Mouse (Mus musculus): ENCODE measurements around the gene Hcn1.

Gene Hcn1

DNA sequence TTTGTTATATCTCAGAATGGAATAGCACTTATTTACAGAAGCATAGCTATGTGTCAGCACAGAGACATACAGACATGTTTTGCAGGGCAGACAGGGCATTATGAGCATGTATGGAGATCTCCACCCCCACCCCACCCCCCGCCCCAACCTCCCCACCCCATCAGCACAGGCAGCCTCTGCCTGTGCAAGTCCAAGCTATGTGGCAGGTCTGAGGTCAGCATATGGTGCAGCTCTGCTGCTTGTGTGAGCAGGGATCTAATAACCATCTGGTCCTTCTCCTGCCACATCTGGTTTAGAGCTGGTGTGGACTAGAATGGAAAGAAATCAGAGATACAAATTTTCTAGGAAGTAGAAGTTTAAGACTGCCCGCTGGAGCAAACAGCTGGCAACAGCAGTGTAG lies 424.4 kb downstream of the Hcn1 start:
- no peak for DNase-seq (ENCODE audit: low read depth)

- no peak for DNase-seq (ENCODE audit: low read depth)
Observed at GRCm38 (mm10) chr13:118027868-118028267, 425.7 kb downstream of the Hcn1 start.

DNA sequence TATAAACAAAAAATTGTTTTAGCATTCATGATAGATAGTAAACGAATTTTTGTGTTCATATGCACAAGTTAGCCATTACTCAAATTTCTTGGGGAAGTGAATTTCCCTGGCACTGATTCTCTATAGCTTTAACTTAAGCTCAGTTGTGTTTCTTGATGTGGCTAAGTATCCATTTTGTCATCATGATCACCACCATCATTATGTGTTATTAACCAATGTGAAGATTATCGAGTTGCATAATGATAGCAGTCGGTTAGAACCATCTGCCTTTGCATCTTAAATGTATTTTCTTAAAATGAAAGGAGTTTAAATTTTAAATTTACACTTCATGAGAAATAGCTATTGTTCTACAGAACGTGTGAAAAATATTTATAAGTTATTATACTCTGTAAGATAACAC lies 426.5 kb downstream of the Hcn1 start:
- DNase-seq (ENCODE audit: low read depth): no peak

DNA sequence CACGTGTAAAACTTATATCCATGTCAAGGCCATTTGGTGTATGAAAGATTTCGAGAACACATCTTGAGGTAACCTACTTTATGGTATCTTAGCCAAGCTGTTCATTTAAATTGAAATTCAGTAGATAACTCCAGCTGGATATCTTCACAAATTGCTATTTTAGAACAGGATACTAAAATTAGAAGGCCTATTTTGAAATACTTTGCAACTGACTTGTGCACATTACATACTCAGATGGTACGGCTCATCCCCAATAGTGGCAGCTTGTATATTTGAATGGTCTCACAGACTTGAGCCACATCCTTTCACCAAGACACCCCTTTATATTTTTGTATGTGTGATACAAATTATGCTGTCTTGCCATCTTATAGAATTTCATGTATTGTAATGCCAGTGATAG lies 427.5 kb downstream of the Hcn1 start:
- DNase-seq (ENCODE audit: low read depth): no peak

DNA sequence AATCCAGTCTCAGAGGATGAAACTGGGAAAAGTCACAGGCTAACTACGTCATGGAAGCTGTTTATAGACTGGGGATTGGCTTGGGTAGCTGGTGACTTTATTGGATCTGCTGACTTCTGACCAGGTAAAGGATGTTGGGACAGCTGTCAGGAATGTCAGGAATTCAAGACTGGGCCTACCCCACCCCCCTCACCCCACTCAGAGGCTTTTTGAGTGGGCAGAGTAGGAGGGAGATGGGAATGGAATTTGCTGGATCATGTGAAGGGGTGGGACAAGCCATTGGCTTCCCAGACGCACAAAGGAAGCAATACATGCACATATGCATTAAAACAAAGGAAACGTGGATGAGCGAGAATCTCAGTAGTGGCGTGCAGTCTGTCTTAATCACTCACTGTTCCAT lies 433.5 kb downstream of the Hcn1 start:
- no peak for DNase-seq (ENCODE audit: low read depth)
